Mouse (Mus musculus): ENCODE measurements at regions not wholly inside any gene's neighbourhood (a gene's known extent, or its start where the extent isn't known, plus 50 kb on each side); places are given as distances from the start of the nearest gene placed in this dataset.

- TF ChIP-seq CTCF (IDR thresholded peaks at IDR 0.05; ENCODE audit: borderline replicate concordance, insufficient read depth, low read length) (no peak), POLR2A (IDR thresholded peaks at IDR 0.05; ENCODE audit: low read depth, low read length) (no peak)
Observed at GRCm38 (mm10) chr4:12543906-12544305, 372.1 kb upstream of the Fam92a start.

All from embryonic fibroblast, embryonic 13.5 days (primary cell).